Comparison of ENCODE assay signal across 8 mouse cellular contexts in genomic region chr2:119112438-119113112, GRCm38 (mm10). TPM values are rescaled to one million over a fixed set of nuclear protein-coding genes. Genes with fewer than 3 reads are reported as not detected.
DNase-seq lines count a peak whose midpoint lies in the region; ATAC-seq lines count a peak whose summit lies in the region.

TSS of gene Rad51 (plus strand) at chr2:119112793.

- peak within 1 kb of the TSS; percentile 88 for H3K27ac ChIP-seq in hindbrain, embryonic 15.5 days (replicated peaks)

- peak within 1 kb of the TSS; percentile 99 for H3K4me2 ChIP-seq in hindbrain, embryonic 15.5 days

- ATAC-seq in hindbrain, embryonic 15.5 days (ENCODE audit: low FRiP score, low read depth), result peak; percentile 95

- H3K9ac ChIP-seq in hindbrain, embryonic 15.5 days, result peak within 1 kb of the TSS; percentile 70

- H3K9me3 ChIP-seq in hindbrain, embryonic 15.5 days, result no peaks in the 10 kb centered on the region

- no peaks in the 10 kb centered on the region for H3K36me3 ChIP-seq in hindbrain, embryonic 15.5 days

- DNase-seq in T-cell, adult 2 months (ENCODE audit: low spot score), result peak; percentile 80
- DNase-seq in cerebellum, postnatal 36 days, result peak; percentile 81 to 87
- DNase-seq in frontal cortex, postnatal 36 days (ENCODE audit: low spot score in 2 of 2), result peak; percentile 90 to 91
- peak; percentile 80 for DNase-seq in left cerebral cortex, adult 11 months (ENCODE audit: low spot score)
- DNase-seq in lung, postnatal 4 days, result peak; percentile 89 to 90
- peak; percentile 79 for DNase-seq in retina, postnatal 7 days (ENCODE audit: low read depth, low spot score)
- DNase-seq in urinary bladder, adult 2 months (ENCODE audit: low spot score), result peak; percentile 76

- WGBS in hindbrain, embryonic 15.5 days, result under 1% methylated on average over 51 of the region's 51 CpGs

- no peaks in the 10 kb centered on the region for H3K27me3 ChIP-seq in hindbrain, embryonic 15.5 days

- peak within 1 kb of the TSS; percentile 61 for H3K4me3 ChIP-seq in hindbrain, embryonic 15.5 days

- H3K4me1 ChIP-seq in hindbrain, embryonic 15.5 days (replicated peaks), result peaks cover 13% of the 10 kb centered on the region

RNA-seq across cellular contexts. Expression of gene Rad51, which starts in this region (rescaled TPM):
- 11.7 and 12.7 TPM in 2 replicates for polyA plus RNA-seq in hindbrain, embryonic 15.5 days (2015; fragmentation: Nextera tagmentation; extraction: Ambion mirVana)
- polyA plus RNA-seq in urinary bladder, adult 2 months (2012; rRNA removed), result 1.6 and 2.5 TPM in 2 replicates

Comparison
In these comparisons a context has a peak if more than half of its experiments do, and no peak if none do; other contexts are left out.
1. Peak in every context shown above with its lines: DNase-seq, ATAC-seq, H3K4me3 ChIP-seq and H3K27ac ChIP-seq.